25 mouse cellular contexts compared by ENCODE assay signal in the genomic region with DNA sequence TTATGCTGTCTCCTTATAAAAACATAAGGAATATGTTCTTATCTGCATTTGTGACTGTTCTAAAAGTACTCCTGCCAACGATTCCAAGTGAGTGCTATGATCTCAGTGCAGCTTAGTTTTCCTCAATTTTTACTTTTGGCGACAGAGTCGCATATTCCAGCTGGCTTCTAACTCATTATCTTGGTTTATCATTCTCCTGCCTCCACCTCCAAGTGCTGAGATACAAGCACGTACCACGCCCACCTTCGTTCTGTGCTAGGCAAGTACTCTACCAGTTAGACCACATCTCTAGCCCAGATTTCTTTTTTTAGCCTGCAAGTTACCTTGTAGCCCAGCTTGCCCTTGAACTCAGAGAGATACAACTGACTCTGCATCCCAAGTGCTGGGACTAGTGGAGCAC. TPM values are rescaled to one million over a fixed set of nuclear protein-coding genes. Genes with fewer than 3 reads are reported as not detected.
DNase-seq lines count a peak whose midpoint lies in the region; ATAC-seq and TF ChIP-seq lines count a peak whose summit lies in the region.
"Had no signal": no experiment of that assay in that cellular context is flagged by ENCODE, and none has a peak within 500 bp of the region (broad histone marks: within the 10 kb centered on the region; RNA-seq: fewer than 3 reads in every experiment).

No protein-coding gene starts in this region.

- H3K36me3 ChIP-seq in heart, embryonic 15.5 days: peaks cover 61% of the 10 kb centered on the region
- H3K36me3 ChIP-seq in heart, embryonic 12.5 days: peaks cover 77% of the 10 kb centered on the region

- no peak for ATAC-seq in heart, embryonic 15.5 days (replicated peaks; ENCODE audit: insufficient number of reproducible peaks, insufficient read depth, low FRiP score, low read depth)
- ATAC-seq in heart, embryonic 12.5 days (ENCODE audit: insufficient number of reproducible peaks, low FRiP score): no peak
- ATAC-seq: forebrain, postnatal 0 days; intestine, embryonic 15.5 days had no signal

- 34% methylated on average over 6 of the region's 6 CpGs for WGBS in heart, embryonic 15.5 days
- WGBS in heart, embryonic 12.5 days: 53% methylated on average over 6 of the region's 6 CpGs

- H3K9ac ChIP-seq in heart, embryonic 15.5 days: no peak overlapping the region
- H3K9ac ChIP-seq in heart, embryonic 12.5 days: no peak overlapping the region
- H3K9ac ChIP-seq: forebrain, postnatal 0 days; hindbrain, embryonic 15.5 days; intestine, embryonic 15.5 days had no signal

- TF ChIP-seq CTCF in left cerebral cortex, adult 2 months (IDR thresholded peaks at IDR 0.05): no peak

- H3K4me3 ChIP-seq in heart, embryonic 15.5 days: no peak overlapping the region
- H3K4me3 ChIP-seq in heart, embryonic 12.5 days: no peak overlapping the region
- H3K4me3 ChIP-seq in left cerebral cortex, adult 2 months: no peak overlapping the region
- H3K4me3 ChIP-seq: forebrain, embryonic 10.5 days; hindbrain, embryonic 15.5 days; intestine, embryonic 15.5 days; limb, embryonic 10.5 days; megakaryocyte, embryonic 14.5 days had no signal

- H3K4me1 ChIP-seq in heart, embryonic 15.5 days (replicated peaks): peaks cover 7% of the 10 kb centered on the region
- peaks cover 6% of the 10 kb centered on the region; the same call in 1 of the 2 replicates for H3K4me1 ChIP-seq in heart, embryonic 12.5 days (replicated peaks)
- H3K4me1 ChIP-seq: forebrain, embryonic 10.5 days; hindbrain, embryonic 15.5 days; intestine, embryonic 15.5 days; limb, embryonic 10.5 days; megakaryocyte, embryonic 14.5 days had no signal

- H3K27me3 ChIP-seq in heart, embryonic 15.5 days: no peaks in the 10 kb centered on the region
- no peaks in the 10 kb centered on the region for H3K27me3 ChIP-seq in heart, embryonic 12.5 days (replicated peaks)
- H3K27me3 ChIP-seq: CH12.LX; hindbrain, embryonic 15.5 days; intestine, embryonic 15.5 days; megakaryocyte, embryonic 14.5 days had no signal

- no peak overlapping the region for H3K4me2 ChIP-seq in heart, embryonic 15.5 days
- H3K4me2 ChIP-seq in heart, embryonic 12.5 days: no peak overlapping the region
- H3K4me2 ChIP-seq: hindbrain, embryonic 15.5 days; intestine, embryonic 15.5 days; liver, embryonic 11.5 days had no signal

- DNase-seq in left cerebral cortex, adult 2 months (ENCODE audit: extremely low spot score in 1 of 2, low spot score in 2 of 2): no peak
- no peak for DNase-seq in left cerebral cortex, adult 11 months (ENCODE audit: low spot score)
- peak; percentile 55 to 58 for DNase-seq in left cerebral cortex, postnatal 36 days (ENCODE audit: low spot score in 2 of 2)
- DNase-seq in cerebellum, adult 9-11 months: no peak
- DNase-seq in kidney, postnatal 4 days: no peak
- DNase-seq: adrenal gland, postnatal 25 days; cerebellum, adult 18-20 months; cerebellum, postnatal 36 days; forebrain, postnatal 0 days; gastrocnemius, postnatal 14 days; heart, postnatal 4 days; kidney, adult 9 months; kidney, postnatal 36 days; lung, adult 18-20 months; lung, postnatal 14 days; thymus, adult 18-20 months had no signal

- H3K9me3 ChIP-seq in heart, embryonic 15.5 days (replicated peaks): no peaks in the 10 kb centered on the region
- no peaks in the 10 kb centered on the region for H3K9me3 ChIP-seq in heart, embryonic 12.5 days (replicated peaks)
- H3K9me3 ChIP-seq: forebrain, embryonic 10.5 days; hindbrain, embryonic 15.5 days; intestine, embryonic 15.5 days; limb, embryonic 10.5 days; megakaryocyte, embryonic 14.5 days had no signal

- intact Hi-C loops in left cerebral cortex, adult 2 months (cut with DNase I): loop anchor here (1.0 kb wide), 1 partner anchor 28 kb away; no protein-coding TSS in a partner anchor
- intact Hi-C loops in left cerebral cortex, postnatal 36 days (cut with DNase I): no loop called here

- peak overlapping the region; percentile 33; the same call in 1 of the 2 replicates for H3K27ac ChIP-seq in heart, embryonic 15.5 days
- no peak overlapping the region for H3K27ac ChIP-seq in heart, embryonic 12.5 days (ENCODE audit: poor library complexity, severe bottlenecking)
- peak overlapping the region; percentile 82; the same call in 1 of the 2 replicates for H3K27ac ChIP-seq in left cerebral cortex, adult 2 months
- H3K27ac ChIP-seq: forebrain, embryonic 10.5 days; hindbrain, embryonic 15.5 days; intestine, embryonic 15.5 days; limb, embryonic 10.5 days had no signal

RNA-seq across cellular contexts. Expression of a gene that starts 54.5 kb away (rescaled TPM):
- polyA plus RNA-seq in heart, embryonic 15.5 days (2015; fragmentation: Nextera tagmentation; extraction: Ambion mirVana): 66.5 and 66.6 TPM in 2 replicates
- polyA plus RNA-seq in heart, embryonic 12.5 days (2016; fragmentation: Nextera tagmentation; extraction: Ambion mirVana): 62.0 and 62.7 TPM in 2 replicates
- total RNA-seq in left cerebral cortex, adult 2 months (2021): 10 to 100 TPM; 37.8 to 57.2 TPM
- total RNA-seq in left cerebral cortex, postnatal 36 days (2021): 10 to 100 TPM; 34.1 to 37.4 TPM

Comparison
In these comparisons a context has a peak if more than half of its experiments do, and no peak if none do; other contexts are left out.
1. DNase-seq: peak in left cerebral cortex, postnatal 36 days (2 of 2); none in left cerebral cortex, adult 2 months (0 of 2), left cerebral cortex, adult 11 months (single experiment), cerebellum, adult 9-11 months (single experiment) and kidney, postnatal 4 days (0 of 2).